Mouse (Mus musculus): ENCODE data around the gene Fam102b. TPM values are rescaled to one million over a fixed set of nuclear protein-coding genes. Genes with fewer than 3 reads are reported as not detected.

Gene Fam102b
- polyA plus RNA-seq, 3 experiments from 2014 or later, result 0.82 to 4.4 (median 2.2) TPM

- ATAC-seq, result no peak
Observed at GRCm38 (mm10) chr3:108961226-108961625, 66.2 kb downstream of the Fam102b start.

- no peak for ATAC-seq
Observed at GRCm38 (mm10) chr3:108959680-108960295, 67.6 kb downstream of the Fam102b start.

GRCm38 (mm10) chr3:108957976-108958375 is 69.4 kb downstream of the Fam102b start:
- no peak for ATAC-seq

GRCm38 (mm10) chr3:108940996-108941395 is 86.4 kb downstream of the Fam102b start:
- ATAC-seq, result no peak

- ATAC-seq, result no peak
Observed at GRCm38 (mm10) chr3:108940001-108940633, 87.3 kb downstream of the Fam102b start, which contains the start of gene Gm9857. Gene Gm9857, minus strand, starts transcription at chr3:108940445.

- no peak for ATAC-seq
Observed at GRCm38 (mm10) chr3:108939573-108939972, 87.8 kb downstream of the Fam102b start, which contains the start of gene Henmt1. Gene Henmt1, plus strand, starts transcription at chr3:108939873.

- no peak for ATAC-seq
Observed at GRCm38 (mm10) chr3:108938691-108939090, 88.7 kb downstream of the Fam102b start.

- ATAC-seq, result no peak
Observed at GRCm38 (mm10) chr3:108933557-108933956, 93.8 kb downstream of the Fam102b start.

- ATAC-seq, result no peak
Observed at GRCm38 (mm10) chr3:108926308-108926707, 101.1 kb downstream of the Fam102b start.

GRCm38 (mm10) chr3:108925677-108926076 is 101.7 kb downstream of the Fam102b start:
- ATAC-seq, result no peak

- no peak for ATAC-seq
Observed at GRCm38 (mm10) chr3:108921822-108922221, 105.6 kb downstream of the Fam102b start.

Other genes with a start within 250 kb of the Fam102b start
- gene Stxbp3, start 187.1 kb downstream of the Fam102b start, polyA plus RNA-seq (2017; shearing (Covaris generic)), result 10 to 100 TPM; 72.7 to 91.3 (median 78.2) TPM
- gene Fndc7, start 137.6 kb downstream of the Fam102b start, polyA plus RNA-seq (2017; shearing (Covaris generic)), result under 1 TPM in 1 of 3 experiments, not detected in 2; 0.21 TPM
- gene Prpf38b, start 115.9 kb downstream of the Fam102b start, polyA plus RNA-seq (2017; shearing (Covaris generic)), result 100 to 1,000 TPM in 2 of 3 experiments, 10 to 100 TPM in 1; 89.4 to 147 (median 131) TPM
- gene Henmt1, start 87.7 kb downstream of the Fam102b start, polyA plus RNA-seq (2017; shearing (Covaris generic)), result under 1 TPM in 1 of 3 experiments, not detected in 2; 0.60 TPM
- not detected for gene Gm9857, start 87.2 kb downstream of the Fam102b start, polyA plus RNA-seq (2017; shearing (Covaris generic))
- not detected for gene Slc25a54, start 52.9 kb upstream of the Fam102b start, polyA plus RNA-seq (2017; shearing (Covaris generic))
- gene Slc25a24, start 95.5 kb upstream of the Fam102b start, polyA plus RNA-seq (2017; shearing (Covaris generic)), result 10 to 100 TPM; 17.7 to 51.5 (median 19.2) TPM

Data from inflammation-experienced regulatory T-cells, adult 6 months (primary cell).